Mouse (Mus musculus) midbrain, embryonic 10.5 days (tissue): ENCODE measurements around the gene Col10a1. TPM values are rescaled to one million over a fixed set of nuclear protein-coding genes. Genes with fewer than 3 reads are reported as not detected.
"Not testable (repeated sequence)": the region's sequence is repeated elsewhere in the genome, so short reads cannot be mapped to it uniquely, and the experiment has no call there.

Source experiments
- DNase-seq: peaks from one replicate; pipeline ENCODE4 v3.0.0-alpha.2; 2017; ENCODE audit warnings: low spot score
- H3K27ac ChIP-seq: fragments of 300-500 bp; sonication (generic); replicated peaks from 2 replicates; pipeline ENCODE4 v1.5.1; 2016; ENCODE audit warnings: mild to moderate bottlenecking
- H3K27me3 ChIP-seq: fragments of 300-500 bp; sonication (generic); 2 replicates; pipeline ENCODE4 v1.6.1; 2016; ENCODE audit warnings: low read depth, mild to moderate bottlenecking; ENCODE audit not compliant: poor library complexity, severe bottlenecking
- H3K36me3 ChIP-seq: fragments of 300-500 bp; sonication (generic); 2 replicates; pipeline ENCODE4 v1.6.1; 2016; ENCODE audit warnings: mild to moderate bottlenecking, moderate library complexity
- H3K4me1 ChIP-seq: fragments of 300-500 bp; sonication (generic); 2 replicates; pipeline ENCODE4 v1.6.1; 2016
- H3K4me3 ChIP-seq: fragments of 300-500 bp; sonication (generic); 2 replicates; pipeline ENCODE4 v1.5.1; 2016; ENCODE audit warnings: mild to moderate bottlenecking, moderate library complexity
- H3K9me3 ChIP-seq: fragments of 300-500 bp; sonication (generic); replicated peaks from 2 replicates; pipeline ENCODE4 v1.6.1; 2016; ENCODE audit warnings: mild to moderate bottlenecking
- WGBS: fragments of 180-500 bp; shearing (Covaris S2); methylation state at CpG from one replicate; pipeline ENCODE4 v1.1.7; 2016; 5-methylcytosine and 5-hydroxymethylcytosine counted together
- polyA plus RNA-seq: library from polyadenylated mRNA; unstranded; fragments of >200 nt; fragmentation: Nextera tagmentation; extraction: Ambion mirVana; gene quantifications from 2 replicates; pipeline ENCODE4 v1.2.1, GENCODE M21; 2016

The Col10a1 gene
- polyA plus RNA-seq, 1 experiment from 2014 or later: not detected

DNA sequence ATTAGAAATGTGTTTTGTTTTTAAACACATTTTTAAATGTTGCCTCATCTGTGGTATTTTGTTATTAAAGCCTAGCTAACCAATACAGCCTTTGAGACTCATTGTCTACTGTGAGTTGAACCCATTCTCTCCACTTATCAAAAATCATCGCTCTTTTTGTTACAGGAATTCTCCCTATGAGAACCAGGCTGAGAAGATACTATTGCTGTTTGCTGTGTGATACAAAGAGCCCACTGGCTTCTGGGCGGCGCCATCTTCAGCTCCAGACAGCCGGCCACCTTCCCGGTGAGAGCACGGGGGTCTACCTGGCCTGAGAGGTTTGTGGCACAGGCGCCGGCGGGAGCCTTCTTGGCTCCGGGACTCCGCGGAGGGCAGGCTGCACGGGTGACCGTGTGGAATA, 44.4 kb downstream of the Col10a1 start:
- not testable (repeated sequence) for DNase-seq, H3K4me3 ChIP-seq, H3K36me3 ChIP-seq, H3K9me3 ChIP-seq, H3K4me1 ChIP-seq, H3K27ac ChIP-seq, H3K27me3 ChIP-seq
- 97% methylated on average over 9 of the region's 14 CpGs for WGBS

Other genes starting within 250 kb of the Col10a1 start
- gene Dse, start 182.3 kb upstream of the Col10a1 start, polyA plus RNA-seq: 22.0 and 22.8 TPM in 2 replicates
- gene Tspyl1, start 107.8 kb upstream of the Col10a1 start, polyA plus RNA-seq: 65.0 and 78.0 TPM in 2 replicates
- 38.1 and 61.6 TPM in 2 replicates for gene Tspyl4, start 92.5 kb upstream of the Col10a1 start, polyA plus RNA-seq
- 5.7 and 6.3 TPM in 2 replicates for gene Nt5dc1, start 28.6 kb downstream of the Col10a1 start, polyA plus RNA-seq
- gene Frk, start 93.4 kb downstream of the Col10a1 start, polyA plus RNA-seq: 1.7 and 1.8 TPM in 2 replicates